Mouse (Mus musculus): ENCODE measurements around the gene Traf3ip2.

Traf3ip2 gene

DNA sequence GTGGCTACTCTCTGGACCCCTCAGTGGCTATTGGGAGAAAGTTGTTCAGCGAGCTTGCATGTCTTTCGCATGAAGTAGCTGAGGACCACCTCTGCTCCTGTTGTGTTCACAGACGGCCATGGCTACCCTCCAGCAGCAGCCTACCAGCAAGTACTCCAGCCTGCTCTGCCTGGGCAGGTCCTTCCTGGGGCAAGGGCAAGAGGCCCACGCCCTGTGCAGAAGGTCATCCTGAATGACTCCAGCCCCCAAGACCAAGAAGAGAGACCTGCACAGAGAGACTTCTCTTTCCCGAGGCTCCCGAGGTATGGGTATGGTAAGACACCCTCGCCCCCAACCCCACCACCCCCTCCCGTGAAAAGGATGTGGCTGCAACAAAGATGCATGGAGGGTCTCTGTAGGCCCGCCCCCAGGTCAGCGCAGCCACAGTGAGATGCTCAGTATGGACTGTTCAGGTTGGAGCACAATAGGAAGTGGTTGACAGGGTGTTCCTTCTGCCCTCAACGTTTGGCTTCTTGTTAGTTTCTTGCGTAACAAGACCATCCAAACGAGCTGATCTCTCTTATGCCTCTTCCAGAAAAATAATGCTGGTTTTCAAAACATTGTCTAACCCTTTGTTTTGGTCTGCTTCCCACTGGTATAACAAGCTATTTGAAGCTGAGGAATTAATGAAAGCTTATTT lies 21.8 kb downstream of the Traf3ip2 start:
- DNase-seq = no peak

DNA sequence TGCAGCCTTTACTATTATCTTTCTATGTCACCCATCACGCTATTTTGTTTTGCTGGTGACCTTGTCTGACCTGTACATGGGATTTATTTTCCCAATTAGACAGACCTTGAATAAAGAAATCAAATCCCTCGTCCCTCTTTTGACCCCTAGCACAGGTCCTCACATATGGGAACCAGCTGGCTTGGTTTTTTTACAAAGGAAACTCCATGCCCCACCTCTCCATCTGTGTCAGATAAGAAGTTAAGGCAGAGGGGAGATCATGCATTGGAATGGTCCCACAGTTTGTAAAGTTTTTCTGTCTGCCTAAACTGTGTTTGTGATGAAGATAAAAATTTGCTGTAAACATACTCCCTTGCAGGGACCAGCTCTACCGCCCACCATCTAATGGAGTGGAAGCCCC lies 26.1 kb downstream of the Traf3ip2 start:
- DNase-seq = no peak

DNA sequence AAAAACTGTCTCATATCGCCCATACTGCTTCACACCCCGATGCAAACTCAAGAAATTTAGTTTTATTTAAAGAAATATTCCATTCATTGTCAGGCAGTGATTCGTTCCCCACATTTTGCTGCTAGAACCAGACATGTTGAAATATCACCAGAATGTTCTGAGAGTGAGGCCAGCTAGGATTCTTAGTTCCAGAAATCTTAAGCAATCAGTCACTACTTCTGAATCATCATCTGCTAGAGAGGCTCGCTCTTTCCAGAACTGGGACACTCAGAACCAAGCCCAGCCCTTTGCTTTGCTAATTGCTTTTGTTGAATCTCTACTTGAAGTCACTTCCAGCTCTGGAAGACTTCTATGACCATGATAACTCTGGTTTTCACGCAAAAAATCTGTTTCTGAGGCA lies 27.0 kb downstream of the Traf3ip2 start:
- no peak for DNase-seq

- DNase-seq = peak; percentile 50 to 61
Observed at GRCm38 (mm10) chr10:39640817-39641226, 28.1 kb downstream of the Traf3ip2 start.

GRCm38 (mm10) chr10:39645789-39646628 lies 33.3 kb downstream of the Traf3ip2 start:
- DNase-seq = no peak

DNA sequence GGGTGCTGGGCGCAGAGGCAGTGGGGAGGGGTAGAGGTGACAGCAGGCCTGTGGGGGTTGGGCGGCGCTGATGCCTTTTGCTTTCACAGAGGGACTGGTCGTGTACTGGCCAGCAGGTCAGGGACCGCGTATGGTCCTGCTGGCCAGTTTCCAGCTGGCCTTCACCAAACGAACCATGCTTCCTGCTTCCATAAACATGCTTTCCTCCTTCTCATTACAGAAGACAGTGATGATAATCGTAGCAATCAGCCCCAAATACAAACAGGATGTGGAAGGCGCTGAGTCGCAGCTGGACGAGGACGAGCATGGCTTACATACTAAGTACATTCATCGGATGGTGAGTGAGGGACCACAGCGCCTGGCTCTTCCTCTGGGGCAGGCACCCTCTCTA lies 33.9 kb downstream of the Traf3ip2 start:
- DNase-seq = peak; percentile 72 to 81

DNA sequence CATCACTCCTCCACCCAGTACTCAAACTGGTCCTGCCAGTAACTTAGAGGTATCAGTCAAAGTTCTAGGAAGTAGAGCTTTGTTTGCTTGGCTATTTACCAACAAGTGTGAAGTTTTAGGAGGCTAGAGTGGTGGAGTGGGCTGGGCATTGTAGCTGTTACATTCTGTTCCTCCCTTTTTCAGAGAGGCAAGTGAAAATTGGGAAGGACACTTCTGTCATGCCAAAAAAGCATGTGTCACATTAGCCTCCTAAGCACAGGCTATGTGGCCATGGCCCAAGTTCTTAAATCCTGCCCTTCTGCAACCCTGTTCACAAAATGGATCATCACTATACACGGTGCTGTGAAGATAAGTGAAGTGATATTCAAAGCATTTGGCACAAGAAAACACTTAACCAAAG lies 34.4 kb downstream of the Traf3ip2 start:
- no peak for DNase-seq

DNA sequence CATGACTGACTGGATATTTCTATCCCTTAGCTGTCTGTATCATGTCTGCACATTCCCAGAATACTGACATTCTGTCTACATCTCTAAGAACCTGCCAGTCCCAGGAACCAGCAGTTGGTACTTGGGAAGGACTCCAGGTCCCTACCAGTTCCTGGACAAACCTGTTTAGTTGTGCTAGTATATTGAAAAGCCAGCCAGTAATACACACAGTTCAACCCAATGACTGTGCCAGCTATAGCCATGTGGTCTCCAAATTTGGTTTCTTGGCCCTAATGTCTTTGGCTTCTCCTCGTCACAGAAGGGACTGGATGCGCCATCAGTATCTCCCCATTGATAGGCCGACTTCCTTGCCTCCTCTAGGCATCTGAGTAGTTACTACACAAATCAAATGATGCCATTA lies 35.5 kb downstream of the Traf3ip2 start:
- no peak for DNase-seq

GRCm38 (mm10) chr10:39649550-39649949 lies 36.8 kb downstream of the Traf3ip2 start:
- no peak for DNase-seq

GRCm38 (mm10) chr10:39650316-39650715 lies 37.6 kb downstream of the Traf3ip2 start:
- no peak for DNase-seq

- DNase-seq = no peak
Observed at GRCm38 (mm10) chr10:39654001-39654416, 41.3 kb downstream of the Traf3ip2 start.

GRCm38 (mm10) chr10:39658901-39659410 lies 46.2 kb downstream of the Traf3ip2 start:
- peak in 1 of 2 experiments; percentile 20 for DNase-seq

GRCm38 (mm10) chr10:39659411-39660268 lies 46.9 kb downstream of the Traf3ip2 start:
- DNase-seq = peak; percentile 54 to 77

DNA sequence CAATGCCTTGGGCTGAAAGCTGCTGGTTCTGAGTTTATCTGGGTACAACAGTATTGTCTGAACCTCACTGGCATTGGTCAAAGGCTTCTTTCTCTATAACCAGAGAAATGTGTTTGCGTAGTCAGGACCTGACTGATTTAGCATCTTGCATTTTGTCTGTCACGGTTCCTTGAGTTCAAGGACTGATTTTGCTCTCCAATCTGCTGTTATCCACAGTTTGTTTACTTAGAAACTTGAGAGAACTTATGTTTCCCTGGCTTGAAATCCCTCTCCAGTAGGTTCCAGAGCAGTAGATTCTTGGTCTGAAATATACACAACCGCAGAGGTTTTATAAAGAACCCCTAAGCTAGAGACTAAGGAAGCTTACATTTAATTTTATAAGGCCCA lies 47.5 kb downstream of the Traf3ip2 start:
- no peak for DNase-seq

DNA sequence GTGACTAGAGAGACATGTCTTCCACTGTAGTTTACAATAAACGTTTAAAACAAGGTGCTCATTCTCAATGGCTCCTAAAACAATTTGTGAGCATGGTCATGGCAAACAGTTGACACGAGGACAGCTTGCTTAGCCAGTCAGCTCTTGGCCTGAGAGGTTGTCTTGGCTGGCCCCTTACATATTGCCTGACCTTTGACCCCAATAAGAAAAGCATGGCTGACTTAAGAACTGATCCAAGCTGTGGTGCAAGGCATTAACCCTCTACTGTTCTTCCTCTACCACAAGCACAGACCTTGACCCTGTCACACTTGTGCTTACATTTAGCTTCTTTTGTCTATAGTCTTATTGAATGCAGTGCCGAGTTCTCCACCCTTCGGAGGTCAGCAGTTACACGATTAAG lies 48.0 kb downstream of the Traf3ip2 start:
- DNase-seq = no peak

- no peak for DNase-seq
Observed at GRCm38 (mm10) chr10:39665071-39665502, 52.4 kb downstream of the Traf3ip2 start.

GRCm38 (mm10) chr10:39666027-39666426 lies 53.3 kb downstream of the Traf3ip2 start:
- no peak for DNase-seq

GRCm38 (mm10) chr10:39671451-39671850 lies 58.7 kb downstream of the Traf3ip2 start:
- no peak for DNase-seq

DNA sequence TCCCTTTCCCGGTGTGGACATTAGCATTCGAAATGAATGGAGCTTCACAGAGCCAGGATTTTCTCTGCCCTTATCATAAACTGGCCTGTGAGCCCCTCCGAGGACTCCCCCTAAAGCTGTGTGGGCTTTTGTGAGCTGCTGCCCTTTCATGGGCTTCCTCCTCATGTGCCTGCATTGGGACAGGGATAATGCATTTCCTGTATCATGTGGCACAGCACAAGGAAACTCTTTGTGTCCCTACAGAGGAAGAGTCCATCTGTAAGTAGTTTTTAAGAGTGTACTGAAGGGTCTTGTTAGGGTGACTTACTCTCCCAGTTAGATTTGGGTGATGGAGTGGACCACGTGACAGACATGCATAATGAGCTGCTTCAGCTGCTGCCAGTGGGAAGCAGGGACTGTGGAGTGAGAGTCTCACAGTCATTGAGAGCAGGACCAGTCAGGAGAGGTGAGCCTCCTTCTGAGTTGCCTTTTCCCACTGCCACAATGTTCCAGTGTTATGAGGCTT lies 59.9 kb downstream of the Traf3ip2 start:
- DNase-seq = peak; percentile 18 to 35

DNA sequence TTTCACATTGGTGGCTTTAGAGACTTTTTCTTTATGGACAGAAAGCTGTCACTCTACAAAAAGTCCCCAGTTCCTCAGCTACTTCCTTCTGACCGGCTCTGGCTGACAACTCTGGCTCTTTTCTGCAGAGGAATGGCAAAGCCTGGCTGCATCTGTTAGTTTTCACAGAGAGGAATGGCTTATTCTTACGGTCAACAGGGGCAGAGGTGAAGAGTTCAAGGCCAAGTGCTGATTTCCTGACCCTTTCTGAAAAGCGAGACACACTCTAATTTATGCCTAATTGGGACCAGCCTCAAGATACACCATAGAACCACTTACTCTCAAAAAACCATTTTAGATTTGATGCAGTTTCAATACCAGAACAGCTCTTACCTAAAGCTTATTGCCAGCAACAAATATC lies 61.4 kb downstream of the Traf3ip2 start:
- DNase-seq = peak; percentile 36 to 39

DNA sequence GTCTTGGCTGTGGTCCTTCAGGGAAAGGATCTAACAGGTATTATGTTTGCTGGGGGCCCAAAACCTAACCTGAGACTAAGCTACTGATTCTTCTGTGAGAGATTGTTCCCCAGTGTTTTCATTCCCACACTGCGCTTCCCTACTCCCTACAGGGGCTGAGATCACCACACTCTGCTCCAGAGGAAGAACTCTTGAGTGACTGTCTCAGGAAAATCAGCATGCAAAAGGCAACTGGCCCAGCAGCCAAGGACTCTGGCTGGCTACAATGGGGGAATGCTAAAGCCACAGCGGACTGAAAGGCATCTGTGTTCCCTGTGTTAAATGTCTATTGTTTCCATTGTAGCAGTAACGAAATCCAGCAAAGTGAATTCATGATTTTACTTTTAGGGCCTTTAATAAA lies 62.0 kb downstream of the Traf3ip2 start:
- DNase-seq = no peak

DNA sequence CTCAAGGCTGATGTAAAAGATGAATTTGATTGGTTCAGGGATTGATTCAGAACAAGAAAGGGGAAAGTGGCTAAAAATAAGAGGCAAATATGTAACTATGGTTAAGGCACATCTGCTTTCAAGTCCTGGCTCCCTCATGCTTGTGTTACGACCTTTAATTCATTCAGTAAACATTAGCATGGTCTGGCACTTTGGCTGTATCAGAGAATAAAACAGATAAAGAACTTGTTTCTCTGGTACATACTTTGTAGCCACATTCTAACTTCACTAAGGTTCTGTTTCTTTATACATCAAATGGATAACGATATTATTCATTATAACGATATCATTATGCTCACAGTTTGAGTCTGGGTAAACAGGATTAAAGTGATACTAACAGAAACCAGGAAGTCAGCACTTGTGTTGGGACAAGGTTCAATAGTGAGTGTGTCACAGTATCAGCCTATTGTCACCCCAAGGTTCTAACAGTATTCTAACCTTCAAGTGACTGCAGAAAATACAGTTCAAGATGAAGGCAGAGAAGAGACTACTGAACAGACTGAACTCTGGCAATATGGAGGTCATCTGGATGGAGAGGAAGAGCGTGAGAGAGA lies 65.6 kb downstream of the Traf3ip2 start:
- DNase-seq = no peak

Data from kidney, postnatal 4 days (tissue).